21 mouse cellular contexts compared by ENCODE assay signal in the genomic region with DNA sequence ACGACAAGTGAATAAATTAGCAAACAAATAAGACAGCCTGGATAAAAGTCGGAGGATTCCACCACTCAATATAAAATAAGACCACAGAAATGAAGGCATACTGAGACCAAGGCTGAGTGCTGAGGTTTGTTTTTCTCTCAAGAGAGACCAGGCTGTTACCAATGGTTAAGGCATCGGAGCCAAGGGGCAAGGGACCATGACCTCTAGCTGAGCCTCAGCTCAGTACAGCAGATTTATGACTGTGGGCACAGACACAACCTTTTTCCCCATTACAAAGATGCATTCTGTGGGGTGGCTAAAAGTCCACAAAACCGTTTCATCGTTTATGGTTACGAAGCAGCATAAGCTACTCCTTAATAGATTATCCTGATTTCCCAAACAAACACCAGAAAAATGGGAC. TPM values are rescaled to one million over a fixed set of nuclear protein-coding genes. Genes with fewer than 3 reads are reported as not detected.
DNase-seq lines count a peak whose midpoint lies in the region; ATAC-seq lines count a peak whose summit lies in the region.
"Had no signal": no experiment of that assay in that cellular context is flagged by ENCODE, and none has a peak within 500 bp of the region (broad histone marks: within the 10 kb centered on the region; RNA-seq: fewer than 3 reads in every experiment).

No protein-coding gene starts in this region.

- WGBS in heart, embryonic 16.5 days = 80% methylated on average over 6 of the region's 6 CpGs
- WGBS in neural tube, embryonic 12.5 days = 44% methylated on average over 6 of the region's 6 CpGs

- H3K36me3 ChIP-seq in heart, embryonic 16.5 days (ENCODE audit: control insufficient read depth, insufficient read depth) = no peaks in the 10 kb centered on the region
- no peaks in the 10 kb centered on the region for H3K36me3 ChIP-seq in neural tube, embryonic 12.5 days
- H3K36me3 ChIP-seq: heart, embryonic 12.5 days had no signal

- H3K9me3 ChIP-seq in heart, embryonic 16.5 days (replicated peaks; ENCODE audit: control insufficient read depth, low read length) = no peaks in the 10 kb centered on the region
- H3K9me3 ChIP-seq in neural tube, embryonic 12.5 days = no peaks in the 10 kb centered on the region
- H3K9me3 ChIP-seq: heart, embryonic 12.5 days; megakaryocyte, embryonic 14.5 days had no signal

- no peak overlapping the region for H3K27ac ChIP-seq in heart, embryonic 16.5 days (ENCODE audit: low read length)
- H3K27ac ChIP-seq in neural tube, embryonic 12.5 days = no peak overlapping the region

- DNase-seq in adrenal gland, adult 2 months = peak; percentile 72
- no peak for DNase-seq in adrenal gland, adult 8-10 months
- DNase-seq in heart, postnatal 10 days = no peak
- DNase-seq in neural tube, embryonic 10.5 days (ENCODE audit: extremely low spot score, low spot score) = no peak
- peak; percentile 70 to 73 for DNase-seq in adrenal gland, postnatal 36 days
- DNase-seq in testis, postnatal 10 days (ENCODE audit: low spot score) = no peak
- DNase-seq: kidney, adult 18-20 months; kidney, postnatal 10 days; lung, adult 2 months; right cerebral cortex, postnatal 14 days had no signal

- peaks cover 15% of the 10 kb centered on the region for H3K4me1 ChIP-seq in heart, embryonic 16.5 days (ENCODE audit: control insufficient read depth, insufficient read depth, low read length)
- H3K4me1 ChIP-seq in neural tube, embryonic 12.5 days = peaks cover 15% of the 10 kb centered on the region

- H3K4me2 ChIP-seq in heart, embryonic 16.5 days (ENCODE audit: low read depth, low read length) = peak overlapping the region; percentile 68
- peak overlapping the region; percentile 49; the same call in 1 of the 2 replicates for H3K4me2 ChIP-seq in neural tube, embryonic 12.5 days (replicated peaks)

- H3K9ac ChIP-seq in heart, embryonic 16.5 days (ENCODE audit: low read length) = peak overlapping the region; percentile 67; the same call in 1 of the 2 replicates
- H3K9ac ChIP-seq in neural tube, embryonic 12.5 days = no peak overlapping the region

- H3K4me3 ChIP-seq in heart, embryonic 16.5 days (ENCODE audit: low read length) = peak overlapping the region; percentile 40; the same call in 1 of the 2 replicates
- H3K4me3 ChIP-seq in neural tube, embryonic 12.5 days = no peak overlapping the region

- intact Hi-C loops in heart, postnatal 10 days (cut with DNase I) = loop anchor here (5.0 kb wide), 2 partner anchors 137 to 382 kb away; no protein-coding TSS in a partner anchor

- no peaks in the 10 kb centered on the region for H3K27me3 ChIP-seq in heart, embryonic 16.5 days (ENCODE audit: control insufficient read depth, insufficient read depth, low read length)
- no peaks in the 10 kb centered on the region for H3K27me3 ChIP-seq in neural tube, embryonic 12.5 days (replicated peaks)
- H3K27me3 ChIP-seq: heart, embryonic 12.5 days had no signal

- no peak for ATAC-seq in heart, embryonic 16.5 days (replicated peaks; ENCODE audit: extremely low read depth, insufficient read depth, low FRiP score)
- ATAC-seq in neural tube, embryonic 12.5 days (ENCODE audit: low FRiP score, low read depth) = no peak

RNA-seq across cellular contexts. Expression of a gene that starts 11.9 kb away (rescaled TPM):
- total RNA-seq in adrenal gland, adult 2 months (2021) = 1 to 10 TPM in 1 of 2 experiments, under 1 TPM in 1; 0.37 to 1.5 TPM
- 0.55 and 0.93 TPM in 2 replicates for polyA plus RNA-seq in adrenal gland, adult 2 months (2012; rRNA removed)
- total RNA-seq in adrenal gland, adult 8-10 months (2022) = 1 to 10 TPM in 2 of 4 experiments, under 1 TPM in 2; 0.64 to 1.7 (median 0.99) TPM
- 2.0 and 7.8 TPM in 2 replicates for polyA plus RNA-seq in heart, embryonic 16.5 days (2015; fragmentation: Nextera tagmentation; extraction: Ambion mirVana)
- 1 to 10 TPM; 1.3 to 1.4 TPM for total RNA-seq in heart, postnatal 10 days (2021)
- polyA plus RNA-seq in neural tube, embryonic 12.5 days (2016; fragmentation: Nextera tagmentation; extraction: Ambion mirVana) = not detected in 2 replicates
- total RNA-seq in adrenal gland, postnatal 36 days (2021) = under 1 TPM; 0.53 to 0.63 TPM
- total RNA-seq: gastrocnemius, adult 2 months; granulocyte monocyte progenitor cell, adult 5-6 weeks; layer of hippocampus, adult 18-20 months; left cerebral cortex, adult 18-20 months; left cerebral cortex, postnatal 36 days; midbrain, postnatal 0 days had no signal
- polyA plus RNA-seq: embryonic facial prominence, embryonic 14.5 days; heart, embryonic 12.5 days had no signal

Comparison
In these comparisons a context has a peak if more than half of its experiments do, and no peak if none do; other contexts are left out.
1. DNase-seq: peak in adrenal gland, adult 2 months (single experiment) and adrenal gland, postnatal 36 days (2 of 2); none in adrenal gland, adult 8-10 months (single experiment), heart, postnatal 10 days (0 of 2), neural tube, embryonic 10.5 days (single experiment) and testis, postnatal 10 days (single experiment).